Comparison of ENCODE assay signal across 18 mouse cellular contexts in the genomic region with DNA sequence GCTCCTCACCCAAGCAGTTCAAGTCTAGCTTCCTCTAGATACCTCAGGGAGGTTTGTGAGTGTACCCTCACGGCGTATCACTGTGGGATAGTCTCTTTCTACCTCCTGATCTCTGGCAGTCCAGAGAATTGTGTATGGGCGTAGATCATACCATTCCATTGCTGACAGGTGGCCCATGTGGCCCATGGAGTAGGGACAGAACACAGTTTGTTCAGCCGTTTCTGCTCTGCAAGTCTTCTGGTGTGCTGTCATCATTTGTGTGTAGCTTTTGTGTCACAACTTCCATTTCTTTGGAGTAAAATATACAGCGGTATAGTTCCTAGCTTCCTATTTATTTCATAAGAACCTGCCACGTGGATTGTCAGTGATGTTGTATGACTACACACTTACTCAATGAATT. TPM values are rescaled to one million over a fixed set of nuclear protein-coding genes. Genes with fewer than 3 reads are reported as not detected.
A peak's percentile ranks its signal among the peaks of the same experiment; 100 is the strongest.
DNase-seq lines count a peak whose midpoint lies in the region; ATAC-seq and TF ChIP-seq lines count a peak whose summit lies in the region.
"Had no signal": no experiment of that assay in that cellular context is flagged by ENCODE, and none has a peak within 500 bp of the region (broad histone marks: within the 10 kb centered on the region; RNA-seq: fewer than 3 reads in every experiment).

No protein-coding gene starts in this region.

- no peak for ATAC-seq in stomach, postnatal 0 days (ENCODE audit: low FRiP score, low TSS enrichment)
- ATAC-seq: activated CD4-positive, CD25-positive, alpha-beta regulatory T cell, adult 4 months; CD4-positive, CD25-positive, alpha-beta regulatory T cell, adult 4 months; Patski had no signal

- H3K4me1 ChIP-seq in stomach, postnatal 0 days (replicated peaks; ENCODE audit: control insufficient read depth, insufficient read depth) = peaks cover 2% of the 10 kb centered on the region; the same call in 1 of the 2 replicates

- no peak overlapping the region for H3K4me2 ChIP-seq in myocyte (ENCODE audit: low read depth)
- H3K4me2 ChIP-seq in stomach, postnatal 0 days (replicated peaks; ENCODE audit: low read depth) = no peak overlapping the region

- H3K9me3 ChIP-seq in stomach, postnatal 0 days (ENCODE audit: control insufficient read depth, low read length) = no peaks in the 10 kb centered on the region
- H3K9me3 ChIP-seq: G1E had no signal

- H3K27me3 ChIP-seq in myocyte (ENCODE audit: control insufficient read depth, insufficient read depth, insufficient read length) = no peaks in the 10 kb centered on the region
- no peaks in the 10 kb centered on the region for H3K27me3 ChIP-seq in stomach, postnatal 0 days (ENCODE audit: control insufficient read depth, insufficient read depth, low read length)
- H3K27me3 ChIP-seq: CH12.LX, Patski had no signal

- TF ChIP-seq EP300 in stomach, postnatal 0 days (optimal IDR thresholded peaks at IDR 0.05) = no peak

- no peak overlapping the region for H3K4me3 ChIP-seq in myocyte
- H3K4me3 ChIP-seq in stomach, postnatal 0 days (ENCODE audit: low read depth, low read length) = no peak overlapping the region

- WGBS in stomach, postnatal 0 days = 83% methylated on average over 6 of the region's 6 CpGs

- TF ChIP-seq CTCF in stomach, postnatal 0 days (IDR thresholded peaks at IDR 0.05; ENCODE audit: low read depth) = no peak

- no peak overlapping the region for H3K27ac ChIP-seq in stomach, postnatal 0 days (replicated peaks)

- no peak for TF ChIP-seq POLR2A in myocyte (IDR thresholded peaks at IDR 0.05; ENCODE audit: insufficient read length, low read depth)

- H3ac ChIP-seq in myocyte (ENCODE audit: control insufficient read depth, insufficient read length) = no peak overlapping the region

- H3K36me3 ChIP-seq in myocyte (ENCODE audit: control insufficient read depth, insufficient read depth) = peaks cover 8% of the 10 kb centered on the region
- H3K36me3 ChIP-seq in stomach, postnatal 0 days (ENCODE audit: control insufficient read depth, insufficient read depth, low read length) = no peaks in the 10 kb centered on the region; the same call in 1 of the 2 replicates

- peaks cover 100% of the 10 kb centered on the region for H3K79me2 ChIP-seq in myocyte (ENCODE audit: control insufficient read depth, insufficient read depth)

- DNase-seq in stomach, postnatal 0 days (ENCODE audit: low spot score) = no peak
- DNase-seq: adrenal gland, adult 2 months; adrenal gland, adult 8-10 months; adrenal gland, postnatal 10 days; adrenal gland, postnatal 14 days; adrenal gland, postnatal 25 days; adrenal gland, postnatal 36 days; B cell, adult 2 months; cerebellum, adult 11 months; cerebellum, adult 11-12 months; cerebellum, adult 18-20 months; cerebellum, adult 2 months had no signal

- H3K9ac ChIP-seq in stomach, postnatal 0 days (ENCODE audit: low read length) = no peak overlapping the region

TF ChIP-seq in myocyte, 11 proteins besides CTCF, POLR2A, EP300 and RAD21:
- TF ChIP-seq POLR2AphosphoS2 (IDR thresholded peaks at IDR 0.05; ENCODE audit: insufficient read length, low read depth) (peak; percentile 0), MYOG (IDR thresholded peaks at IDR 0.05; ENCODE audit: control insufficient read depth in 1 of 3, insufficient read depth in 1 of 3, insufficient read length in 2 of 3, low read depth in 2 of 3) (peak in 1 of 3 experiments; percentile 72), MYOD1 (IDR thresholded peaks at IDR 0.05; ENCODE audit: control insufficient read depth in 1 of 3, insufficient read length in 2 of 3, low read depth in 2 of 3) (peak in 2 of 3 experiments; percentile 62 to 80), CEBPB (IDR thresholded peaks at IDR 0.05; ENCODE audit: insufficient read depth, poor library complexity, severe bottlenecking) (no peak), USF1 (IDR thresholded peaks at IDR 0.05; ENCODE audit: low read depth) (no peak)

RNA-seq across cellular contexts. Expression of gene Mprip, which starts 23.9 kb away (rescaled TPM):
- 191 TPM for polyA plus RNA-seq in myocyte (2012; fragmentation: generic; extraction: Trizol)
- 51.1 and 56.8 TPM in 2 replicates for polyA plus RNA-seq in stomach, postnatal 0 days (2015; fragmentation: Nextera tagmentation; extraction: Ambion mirVana)
